Mouse (Mus musculus) cortical plate, adult 2 months (tissue): ENCODE data around the gene Brf1.

Source experiments
- CTCF ChIP-seq: fragments of 200-500 bp; IDR thresholded peaks from 2 replicates; pipeline ENCODE4 v1.5.1; 2011; ENCODE audit warnings: mild to moderate bottlenecking, control low read depth, low read length; ENCODE audit not compliant: insufficient read depth; ENCODE audit errors: extremely low read depth
- POLR2A ChIP-seq: fragments of 200-500 bp; IDR thresholded peaks from 2 replicates; pipeline ENCODE4 v1.6.1; 2011; ENCODE audit warnings: mild to moderate bottlenecking, low read length, control low read depth; ENCODE audit not compliant: insufficient read depth; ENCODE audit errors: extremely low read depth

- TF ChIP-seq CTCF (no peak), POLR2A (no peak)
Measured at GRCm38 (mm10) chr12:112961428-112961827, 39.1 kb downstream of the Brf1 start.
